Mouse (Mus musculus) embryo, embryonic 11.5 days (tissue): ENCODE measurements around the gene Plac8.

Experiments used
- DNase-seq: peaks from one replicate; pipeline ENCODE4 v3.0.0-alpha.2; 2012; ENCODE audit warnings: low read depth, low spot score

Gene Plac8

GRCm38 (mm10) chr5:100572069-100572468, at the start of gene Plac8:
Gene Plac8, minus strand, starts transcription at chr5:100572245.
- no peak for DNase-seq

- DNase-seq, result no peak
These were observed 48.9 kb upstream of the Plac8 start for GRCm38 (mm10) chr5:100620952-100621351.

GRCm38 (mm10) chr5:100619586-100620275, 47.7 kb upstream of the Plac8 start:
- no peak for DNase-seq

GRCm38 (mm10) chr5:100613896-100614768, 42.1 kb upstream of the Plac8 start:
- DNase-seq, result no peak

GRCm38 (mm10) chr5:100607868-100608267, 35.8 kb upstream of the Plac8 start:
- no peak for DNase-seq

- no peak for DNase-seq
These were observed 35.2 kb upstream of the Plac8 start for GRCm38 (mm10) chr5:100607090-100607762.

- no peak for DNase-seq
These were observed 33.8 kb upstream of the Plac8 start for GRCm38 (mm10) chr5:100605828-100606229.

- no peak for DNase-seq
These were observed 32.0 kb upstream of the Plac8 start for GRCm38 (mm10) chr5:100604061-100604460.

GRCm38 (mm10) chr5:100601864-100602263, 29.8 kb upstream of the Plac8 start:
- DNase-seq, result no peak

- DNase-seq, result no peak
These were observed 27.0 kb upstream of the Plac8 start for GRCm38 (mm10) chr5:100598961-100599463.

GRCm38 (mm10) chr5:100597886-100598485, 25.9 kb upstream of the Plac8 start:
- DNase-seq, result no peak

GRCm38 (mm10) chr5:100595999-100596398, 24.0 kb upstream of the Plac8 start:
- DNase-seq, result no peak

GRCm38 (mm10) chr5:100594803-100595467, 22.9 kb upstream of the Plac8 start:
- DNase-seq, result no peak

GRCm38 (mm10) chr5:100590505-100590904, 18.5 kb upstream of the Plac8 start:
- no peak for DNase-seq

GRCm38 (mm10) chr5:100587626-100588025, 15.6 kb upstream of the Plac8 start:
- DNase-seq, result no peak

- no peak for DNase-seq
These were observed 15.1 kb upstream of the Plac8 start for GRCm38 (mm10) chr5:100587136-100587535.

- DNase-seq, result no peak
These were observed 13.6 kb upstream of the Plac8 start for GRCm38 (mm10) chr5:100585657-100586056.

- no peak for DNase-seq
These were observed 13.2 kb upstream of the Plac8 start for GRCm38 (mm10) chr5:100585206-100585644.

- no peak for DNase-seq
These were observed 11.0 kb upstream of the Plac8 start for GRCm38 (mm10) chr5:100583066-100583465.

GRCm38 (mm10) chr5:100582435-100582826, 10.4 kb upstream of the Plac8 start:
- DNase-seq, result no peak
